Comparison of ENCODE assay signal across 8 mouse cellular contexts in the genomic region with DNA sequence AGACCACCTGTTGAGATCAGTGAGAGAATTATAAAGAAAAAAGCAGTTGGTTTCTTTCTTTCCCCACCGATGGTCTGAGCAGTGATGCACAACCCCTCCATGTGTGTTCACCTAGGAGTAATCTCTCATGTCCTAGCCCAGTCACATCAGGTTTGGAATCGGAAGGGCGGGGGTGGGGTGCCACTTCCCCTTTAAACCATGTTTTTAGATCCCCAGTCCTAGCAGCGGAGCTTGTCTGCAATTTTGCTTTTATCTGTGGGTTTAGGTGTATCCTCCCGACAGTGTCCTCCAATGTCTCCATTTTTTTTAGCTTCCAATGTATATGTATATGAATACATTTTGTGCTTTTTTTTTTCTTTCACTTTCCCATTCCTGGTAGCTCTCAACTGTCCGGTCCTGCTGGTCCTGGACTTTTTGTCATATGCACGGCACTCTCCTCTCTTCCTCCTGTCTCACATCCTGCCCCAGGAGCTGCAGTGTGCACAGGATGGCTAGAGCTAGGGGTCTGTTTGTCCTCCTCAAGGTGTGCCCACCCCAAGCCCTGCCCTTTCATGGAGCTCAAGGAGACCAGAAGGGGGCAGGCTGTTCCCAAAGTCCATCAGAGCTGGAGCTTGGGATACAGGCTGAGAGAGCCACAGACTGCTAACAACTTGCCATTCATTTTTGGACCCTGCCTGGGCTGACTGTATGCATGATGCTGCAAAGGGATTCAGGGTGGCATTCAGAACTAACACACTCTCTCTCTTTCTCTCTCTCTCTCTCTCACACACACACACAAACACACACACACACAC. TPM values are rescaled to one million over a fixed set of nuclear protein-coding genes. Genes with fewer than 3 reads are reported as not detected.
DNase-seq lines count a peak whose midpoint lies in the region; ATAC-seq lines count a peak whose summit lies in the region.

No protein-coding gene starts in this region.

- H3K4me2 ChIP-seq in heart, embryonic 13.5 days: peak overlapping the region; percentile 90

- no peak overlapping the region for H3K27ac ChIP-seq in embryonic facial prominence, embryonic 10.5 days (replicated peaks)
- H3K27ac ChIP-seq in heart, embryonic 13.5 days (replicated peaks): no peak overlapping the region

- no peaks in the 10 kb centered on the region for H3K9me3 ChIP-seq in embryonic facial prominence, embryonic 10.5 days
- H3K9me3 ChIP-seq in heart, embryonic 13.5 days: no peaks in the 10 kb centered on the region

- peaks cover 27% of the 10 kb centered on the region for H3K4me1 ChIP-seq in embryonic facial prominence, embryonic 10.5 days
- peaks cover 44% of the 10 kb centered on the region for H3K4me1 ChIP-seq in heart, embryonic 13.5 days

- H3K36me3 ChIP-seq in embryonic facial prominence, embryonic 10.5 days (replicated peaks): no peaks in the 10 kb centered on the region
- H3K36me3 ChIP-seq in heart, embryonic 13.5 days: no peaks in the 10 kb centered on the region

- no peak overlapping the region for H3K9ac ChIP-seq in heart, embryonic 13.5 days

- peak; percentile 23 for DNase-seq in thymus, postnatal 4 days
- DNase-seq in thymus, adult 18-20 months: no peak
- peak; percentile 51 for DNase-seq in embryonic facial prominence, embryonic 10.5 days (ENCODE audit: low spot score)
- DNase-seq in kidney, postnatal 25 days: peak; percentile 72 to 78
- DNase-seq in lung, postnatal 10 days: peak; percentile 66
- DNase-seq in right cerebral cortex, postnatal 14 days: peak; percentile 55

- ATAC-seq in heart, embryonic 13.5 days (ENCODE audit: extremely low read depth, insufficient number of reproducible peaks, low FRiP score, low TSS enrichment): no peak
- ATAC-seq in monocyte, adult 5-6 weeks (replicated peaks; ENCODE audit: insufficient number of reproducible peaks, low FRiP score, low TSS enrichment, poor library complexity, severe bottlenecking): no peak; the same call in 1 of the 2 replicates

- 73% methylated on average over 7 of the region's 7 CpGs for WGBS in embryonic facial prominence, embryonic 10.5 days
- WGBS in heart, embryonic 13.5 days: 60% methylated on average over 7 of the region's 7 CpGs

- H3K4me3 ChIP-seq in embryonic facial prominence, embryonic 10.5 days: no peak overlapping the region
- H3K4me3 ChIP-seq in heart, embryonic 13.5 days: peak overlapping the region; percentile 89

- H3K27me3 ChIP-seq in embryonic facial prominence, embryonic 10.5 days (replicated peaks; ENCODE audit: low read depth, poor library complexity, severe bottlenecking): peaks cover 35% of the 10 kb centered on the region
- H3K27me3 ChIP-seq in heart, embryonic 13.5 days (replicated peaks): no peaks in the 10 kb centered on the region

RNA-seq across cellular contexts. Expression of a gene that starts 2.6 kb away (rescaled TPM):
- 0.84 and 0.86 TPM in 2 replicates for polyA plus RNA-seq in embryonic facial prominence, embryonic 10.5 days (2016; fragmentation: Nextera tagmentation; extraction: Ambion mirVana)
- 0.66 and 0.94 TPM in 2 replicates for polyA plus RNA-seq in heart, embryonic 13.5 days (2015; fragmentation: Nextera tagmentation; extraction: Ambion mirVana)
- total RNA-seq in monocyte, adult 5-6 weeks (2017): 30.0 to 50.7 TPM (median 43.6 TPM) in 3 replicates

Comparison
In these comparisons a context has a peak if more than half of its experiments do, and no peak if none do; other contexts are left out.
1. DNase-seq: peak in thymus, postnatal 4 days (single experiment), embryonic facial prominence, embryonic 10.5 days (single experiment), kidney, postnatal 25 days (2 of 2), lung, postnatal 10 days (single experiment) and right cerebral cortex, postnatal 14 days (single experiment); none in thymus, adult 18-20 months (0 of 2).